Mouse (Mus musculus) urinary bladder, postnatal 14 days (tissue): Measurements from ENCODE around the gene Myh11.

Experiments used
- DNase-seq: peaks from one replicate; pipeline ENCODE4 v3.0.0; 2021; ENCODE audit warnings: low spot score

Gene Myh11

GRCm38 (mm10) chr16:14291223-14291622, at the start of gene Myh11:
Gene Myh11, minus strand, starts transcription at chr16:14291372.
- peak; percentile 83 for DNase-seq

DNA sequence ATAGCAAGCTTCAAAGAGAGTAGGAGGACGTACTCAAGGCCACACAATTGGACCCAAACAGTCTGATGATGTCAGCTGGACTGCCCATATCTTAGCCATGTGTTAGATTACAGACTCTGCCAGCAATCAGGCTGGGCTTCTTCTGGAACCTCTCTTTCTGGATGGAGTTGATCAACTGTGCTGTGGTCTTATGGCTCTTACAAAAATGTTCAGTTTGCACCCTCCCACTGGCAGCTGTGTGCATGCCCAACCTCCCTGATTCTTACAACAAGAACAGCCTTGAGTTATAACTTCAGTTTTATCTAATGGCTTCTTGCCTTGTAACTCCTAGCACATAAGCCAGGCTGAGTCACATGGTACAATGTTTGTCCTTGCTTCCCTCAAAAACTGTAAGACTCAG, 37.0 kb upstream of the Myh11 start:
- DNase-seq: no peak

DNA sequence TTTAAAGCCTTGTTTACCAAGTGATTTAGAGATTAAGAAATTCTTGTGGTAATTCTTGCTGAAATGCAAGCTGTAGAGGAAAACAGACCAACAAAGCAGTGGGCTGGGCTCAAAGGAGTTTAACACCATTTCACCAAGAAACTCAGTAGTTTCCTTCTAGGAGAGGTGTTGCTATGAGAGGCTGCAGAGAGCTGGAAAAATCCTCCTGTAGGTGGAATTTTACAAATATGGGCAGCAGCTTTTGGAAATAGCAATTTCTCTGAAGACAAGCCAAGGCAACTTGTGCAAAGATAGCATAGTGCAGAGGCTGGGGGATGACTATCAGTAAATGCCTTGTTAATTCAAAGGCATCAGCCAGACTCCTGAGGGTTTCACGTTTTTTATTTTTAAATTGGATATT, 29.3 kb upstream of the Myh11 start:
- DNase-seq: no peak

- peak; percentile 67 for DNase-seq
These were observed 28.5 kb upstream of the Myh11 start for GRCm38 (mm10) chr16:14319681-14320080.

GRCm38 (mm10) chr16:14316884-14317876, 26.0 kb upstream of the Myh11 start, which contains the start of gene Fopnl:
Gene Fopnl, minus strand, starts transcription at chr16:14317405.
- peak; percentile 98 for DNase-seq

DNA sequence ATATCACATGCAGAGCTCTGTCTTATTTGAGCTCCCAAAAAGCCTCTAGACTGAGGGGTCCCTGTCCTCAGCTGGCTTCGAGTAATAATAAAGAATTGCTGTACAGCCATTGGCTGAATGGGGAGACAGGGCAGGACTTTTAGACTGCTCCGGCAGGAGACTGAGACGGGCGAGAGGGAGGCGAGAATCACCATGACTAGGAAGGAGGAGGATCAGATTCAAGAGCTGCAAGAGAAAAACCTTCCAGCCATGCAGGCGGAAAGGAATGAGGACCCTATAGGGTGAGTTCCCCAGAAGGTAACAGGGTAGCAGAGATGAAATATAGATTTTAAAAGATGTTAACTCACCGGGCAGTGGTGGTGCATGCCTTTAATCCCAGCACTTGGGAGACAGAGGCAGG, 21.7 kb upstream of the Myh11 start:
- DNase-seq: no peak

GRCm38 (mm10) chr16:14311371-14311770, 20.2 kb upstream of the Myh11 start:
- no peak for DNase-seq

DNA sequence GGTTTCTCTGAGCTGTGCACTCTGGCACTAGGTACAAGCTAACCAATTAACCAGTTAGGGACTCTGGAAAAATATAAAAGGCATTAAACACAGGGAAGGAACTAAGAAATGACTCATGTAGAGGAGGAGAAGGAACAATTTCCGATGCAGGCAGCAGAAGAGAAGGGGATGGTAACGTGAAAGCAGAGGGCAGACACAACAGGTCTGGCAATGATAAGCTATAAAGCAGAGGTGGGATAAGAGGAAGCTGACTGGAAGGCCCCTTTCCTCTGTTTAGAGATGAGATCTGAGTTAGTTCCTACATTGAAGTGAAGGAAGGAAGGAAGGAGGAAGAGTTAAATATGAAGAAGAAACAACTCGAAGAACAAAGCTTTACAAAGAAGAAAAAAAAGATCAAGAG, 18.7 kb upstream of the Myh11 start:
- no peak for DNase-seq

GRCm38 (mm10) chr16:14308245-14309073, 17.3 kb upstream of the Myh11 start:
- DNase-seq: no peak

GRCm38 (mm10) chr16:14307373-14307772, 16.2 kb upstream of the Myh11 start:
- DNase-seq: no peak

DNA sequence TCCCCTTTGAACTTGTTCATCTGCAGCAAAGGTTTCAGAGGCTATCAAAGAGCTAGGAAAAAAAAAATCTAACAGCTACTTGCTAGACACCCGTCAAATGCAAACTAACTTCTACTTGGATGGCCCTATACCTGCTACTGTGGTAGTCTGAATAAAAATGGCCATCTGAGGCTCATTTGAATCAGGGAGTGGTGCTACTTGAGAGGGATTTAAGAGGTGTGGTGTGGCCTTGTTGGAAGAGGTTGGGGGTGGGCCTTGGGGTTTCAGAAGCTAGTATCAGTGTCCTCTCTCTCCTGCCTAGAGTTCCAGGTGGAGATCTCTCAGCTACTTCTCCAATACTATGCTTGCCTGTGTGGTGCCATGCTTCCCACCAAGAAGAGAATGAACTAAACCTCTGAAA, 15.3 kb upstream of the Myh11 start:
- DNase-seq: no peak

DNA sequence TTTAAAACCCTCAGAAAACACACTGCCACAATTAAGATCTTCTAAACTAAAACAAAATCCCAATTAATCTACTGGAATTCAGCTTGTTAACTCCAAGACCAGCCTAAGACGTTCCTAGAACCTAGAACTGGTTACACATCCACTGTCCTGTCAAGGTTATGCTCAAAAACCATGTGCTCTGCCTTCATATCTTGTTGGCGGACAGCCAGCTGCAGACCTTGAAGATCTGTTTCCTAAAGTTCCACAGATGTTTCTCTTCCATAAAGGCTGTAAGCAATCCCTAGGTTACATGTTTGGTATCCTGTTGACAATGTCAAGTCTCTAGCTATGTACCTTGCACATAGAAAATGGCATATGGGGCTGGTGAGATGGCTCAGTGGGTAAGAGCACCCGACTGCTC, 13.6 kb upstream of the Myh11 start:
- no peak for DNase-seq

GRCm38 (mm10) chr16:14303676-14304075, 12.5 kb upstream of the Myh11 start:
- DNase-seq: peak; percentile 43

GRCm38 (mm10) chr16:14303148-14303547, 12.0 kb upstream of the Myh11 start:
- no peak for DNase-seq

DNA sequence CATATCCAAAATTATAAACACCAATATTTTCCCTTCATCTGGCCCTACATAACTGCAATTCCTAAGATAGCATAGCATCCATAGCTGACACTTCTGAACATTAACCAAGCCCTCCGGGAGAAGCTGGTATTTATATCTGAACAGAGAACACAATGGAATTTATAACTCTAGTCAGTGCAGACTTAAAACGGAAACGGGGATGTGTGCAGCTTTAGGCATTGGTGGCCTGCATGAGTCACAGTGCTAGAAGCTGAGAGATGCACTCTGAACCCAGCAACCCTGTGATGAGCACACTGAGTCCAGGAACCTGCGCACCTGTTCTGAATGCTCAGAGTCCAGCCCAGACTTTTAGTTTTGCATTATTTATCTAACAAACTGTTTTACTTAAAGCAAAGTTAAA, 7.3 kb upstream of the Myh11 start:
- DNase-seq: no peak

DNA sequence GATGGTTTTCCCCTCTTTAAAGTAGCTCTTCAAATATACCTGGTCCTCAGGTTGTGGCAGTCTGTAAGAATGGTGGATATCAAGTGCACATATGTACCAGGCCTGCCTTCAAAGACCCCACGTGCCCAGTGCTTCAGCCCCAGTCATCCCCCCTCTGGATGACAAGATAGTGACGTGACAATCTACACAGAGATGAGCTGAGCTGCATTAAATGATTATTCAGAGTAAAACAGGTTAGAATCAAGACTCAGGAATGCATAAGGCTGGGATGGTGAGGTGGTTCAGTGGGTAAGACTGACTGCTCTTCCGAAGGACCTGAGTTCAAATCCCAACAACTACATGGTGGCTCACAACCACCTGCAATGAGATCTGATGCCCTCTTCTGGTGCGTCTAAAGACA, 6.6 kb upstream of the Myh11 start:
- DNase-seq: no peak

GRCm38 (mm10) chr16:14297137-14297536, 6.0 kb upstream of the Myh11 start:
- DNase-seq: no peak

- DNase-seq: no peak
These were observed 5.5 kb upstream of the Myh11 start for GRCm38 (mm10) chr16:14296544-14297124.

GRCm38 (mm10) chr16:14295291-14295690, 4.1 kb upstream of the Myh11 start:
- DNase-seq: no peak

GRCm38 (mm10) chr16:14292205-14293199, 1.3 kb upstream of the Myh11 start:
- peak; percentile 64 for DNase-seq

DNA sequence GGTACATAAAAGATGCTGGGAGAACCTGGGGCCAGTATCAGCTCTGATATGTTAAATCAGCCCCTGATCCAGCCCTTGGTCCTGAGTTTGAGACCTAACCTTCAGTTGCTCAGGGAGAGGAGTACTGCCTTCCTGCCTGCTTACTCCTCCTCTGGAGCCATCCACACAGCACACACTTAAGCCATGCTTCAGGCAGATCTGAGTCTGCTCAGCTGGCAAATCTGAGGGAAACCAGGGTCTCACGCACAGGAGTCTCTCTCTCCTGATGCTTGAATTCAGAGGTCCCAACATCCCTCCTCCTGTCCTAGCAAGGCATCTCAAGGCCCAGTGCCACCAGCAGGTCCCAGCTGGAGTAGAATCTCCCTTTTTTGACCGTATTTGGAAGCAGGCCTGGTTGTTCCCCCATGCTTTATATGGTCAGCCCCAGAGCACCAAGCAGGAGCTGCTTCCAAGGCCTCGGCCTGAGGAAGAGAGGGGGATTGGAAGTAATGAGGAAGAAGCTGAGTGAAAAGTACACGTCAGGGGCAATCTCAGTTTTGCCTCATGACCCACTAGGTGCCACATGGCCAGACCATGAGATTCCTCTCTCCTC, 18.7 kb downstream of the Myh11 start:
- DNase-seq: no peak
